15 mouse cellular contexts compared by ENCODE assay signal in genomic region chr3:151393330-151393729, GRCm38 (mm10).
"Had no signal": no experiment of that assay in that cellular context is flagged by ENCODE, and none has a peak within 500 bp of the region (broad histone marks: within the 10 kb centered on the region; RNA-seq: fewer than 3 reads in every experiment).

No protein-coding gene starts in this region.

- DNase-seq: gastrocnemius, postnatal 14 days; gastrocnemius, postnatal 36 days; heart, adult 18-20 months; heart, postnatal 10 days; heart, postnatal 36 days; kidney, adult 18-20 months; kidney, adult 8-10 months; kidney, postnatal 10 days; kidney, postnatal 25 days; kidney, postnatal 4 days; liver had no signal

- ATAC-seq: hindbrain, embryonic 16.5 days; inflammation-experienced regulatory T-cells, adult 6 months; intestine, embryonic 15.5 days; intestine, postnatal 0 days had no signal
